Mouse (Mus musculus) midbrain, embryonic 15.5 days (tissue): ENCODE measurements around the gene Apoa5. TPM values are rescaled to one million over a fixed set of nuclear protein-coding genes. Genes with fewer than 3 reads are reported as not detected.
"Not testable (repeated sequence)": the region's sequence is repeated elsewhere in the genome, so short reads cannot be mapped to it uniquely, and the experiment has no call there.

ENCODE experiments used
- ATAC-seq: fragments of 200-750 bp; cut with Nextera tagmentation; replicated peaks from 2 replicates; pipeline ENCODE4 v1.8.0; 2017; ENCODE audit warnings: moderate TSS enrichment
- H3K27ac ChIP-seq: fragments of 300-500 bp; sonication (generic); 2 replicates; pipeline ENCODE4 v1.5.1; 2015; ENCODE audit warnings: mild to moderate bottlenecking, inconsistent platforms
- H3K27me3 ChIP-seq: fragments of 300-500 bp; sonication (generic); replicated peaks from 2 replicates; pipeline ENCODE4 v1.6.1; 2015; ENCODE audit warnings: inconsistent platforms
- H3K36me3 ChIP-seq: fragments of 300-500 bp; sonication (generic); replicated peaks from 2 replicates; pipeline ENCODE4 v1.6.1; 2015; ENCODE audit warnings: inconsistent platforms
- H3K4me1 ChIP-seq: fragments of 300-500 bp; sonication (generic); 2 replicates; pipeline ENCODE4 v1.6.1; 2015; ENCODE audit warnings: inconsistent platforms
- H3K4me2 ChIP-seq: fragments of 300-500 bp; sonication (generic); 2 replicates; pipeline ENCODE4 v1.6.1; 2015; ENCODE audit warnings: inconsistent platforms, mild to moderate bottlenecking, moderate library complexity
- H3K4me3 ChIP-seq: fragments of 300-500 bp; sonication (generic); 2 replicates; pipeline ENCODE4 v1.5.1; 2015; ENCODE audit warnings: mild to moderate bottlenecking, inconsistent platforms
- H3K9ac ChIP-seq: fragments of 300-500 bp; sonication (generic); 2 replicates; pipeline ENCODE4 v1.6.1; 2015; ENCODE audit warnings: mild to moderate bottlenecking, inconsistent platforms
- H3K9me3 ChIP-seq: fragments of 300-500 bp; sonication (generic); 2 replicates; pipeline ENCODE4 v1.6.1; 2016; ENCODE audit warnings: inconsistent platforms
- WGBS: fragments of 180-500 bp; shearing (Covaris S2); methylation state at CpG from one replicate; pipeline ENCODE4 v1.1.7; 2015; ENCODE audit warnings: mixed read lengths; 5-methylcytosine and 5-hydroxymethylcytosine counted together
- polyA plus RNA-seq: library from polyadenylated mRNA; unstranded; fragments of >200 nt; fragmentation: Nextera tagmentation; extraction: Ambion mirVana; gene quantifications from 2 replicates; pipeline ENCODE4 v1.2.1, GENCODE M21; 2015

Gene Apoa5
- polyA plus RNA-seq, 1 experiment from 2014 or later: not detected

- H3K27ac ChIP-seq: 0 out of 2 replicates have a peak overlapping the region, but pooled peaks have one; percentile 16
- no peak overlapping the region for H3K4me2 ChIP-seq
- 43% methylated on average over 8 of the region's 8 CpGs for WGBS
- H3K4me3 ChIP-seq: no peak overlapping the region
- no peaks in the 10 kb centered on the region for H3K27me3 ChIP-seq
- H3K36me3 ChIP-seq: no peaks in the 10 kb centered on the region
- H3K9me3 ChIP-seq: no peaks in the 10 kb centered on the region
- ATAC-seq: 0 out of 2 replicates have a peak, but pooled peaks have one; percentile 28
- H3K4me1 ChIP-seq: peaks cover 22% of the 10 kb centered on the region
- no peak overlapping the region for H3K9ac ChIP-seq
These were observed 48.5 kb downstream of the Apoa5 start for GRCm38 (mm10) chr9:46316909-46317308.

DNA sequence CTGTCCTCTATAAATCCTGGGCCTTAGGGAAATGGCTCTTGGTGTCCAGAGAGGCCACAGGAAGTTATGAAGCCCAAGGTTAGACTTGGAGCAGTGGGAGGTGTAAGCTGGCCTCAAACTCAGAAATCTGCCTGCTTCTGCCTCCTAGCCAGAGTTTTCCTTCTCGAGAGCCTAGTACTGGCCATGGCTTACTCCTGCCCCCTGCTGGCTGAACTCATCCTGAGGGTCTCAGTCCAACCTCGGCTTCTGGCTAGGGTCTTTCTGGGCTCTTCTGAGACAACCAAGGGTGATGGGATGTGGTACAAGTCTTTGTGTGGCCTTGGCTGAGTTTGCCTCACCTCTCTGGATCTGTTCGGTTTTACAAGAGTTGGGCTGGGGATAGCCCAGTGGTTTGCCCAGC lies 49.5 kb downstream of the Apoa5 start:
- Histone ChIP-seq H3K4me1 (peaks cover 22% of the 10 kb centered on the region), H3K27ac (no peak overlapping the region), H3K9ac (no peak overlapping the region), H3K4me2 (no peak overlapping the region), H3K36me3 (no peaks in the 10 kb centered on the region), H3K4me3 (no peak overlapping the region), H3K27me3 (no peaks in the 10 kb centered on the region), H3K9me3 (no peaks in the 10 kb centered on the region)
- WGBS: 85% methylated on average over 3 of the region's 3 CpGs
- ATAC-seq: no peak

DNA sequence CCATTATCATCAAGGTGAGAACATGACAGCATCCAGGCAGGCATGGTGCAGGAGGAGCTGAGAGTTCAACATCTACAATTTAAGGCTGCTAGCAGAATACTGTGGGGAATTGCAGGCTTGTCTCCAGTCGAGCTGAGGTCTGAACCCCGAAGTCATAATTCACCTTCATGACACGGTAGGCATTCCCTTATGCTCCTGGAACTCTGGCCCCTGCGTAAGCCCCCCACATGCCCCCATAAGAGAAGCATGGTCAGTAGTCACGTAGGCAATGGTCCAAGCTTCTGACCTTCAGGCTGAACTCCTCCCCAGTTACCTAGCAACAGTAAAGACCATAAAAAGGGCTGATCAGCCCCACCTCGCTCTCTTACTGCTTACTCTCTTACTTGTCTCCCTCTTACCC lies 51.5 kb downstream of the Apoa5 start, which contains the start of gene 4931429L15Rik:
TSS of gene 4931429L15Rik (minus strand) at position 101 of the 400 bp plus-strand sequence.
- not testable (repeated sequence) for H3K9ac ChIP-seq, H3K27ac ChIP-seq, H3K4me3 ChIP-seq, ATAC-seq, H3K36me3 ChIP-seq, H3K9me3 ChIP-seq, H3K27me3 ChIP-seq, H3K4me2 ChIP-seq
- 87% methylated on average over 6 of the region's 6 CpGs for WGBS
- H3K4me1 ChIP-seq: peaks cover 18% of the 10 kb centered on the region

GRCm38 (mm10) chr9:46320461-46320860 lies 52.0 kb downstream of the Apoa5 start:
- ATAC-seq: no peak
- WGBS: 87% methylated on average over 2 of the region's 2 CpGs

More at GRCm38 (mm10) chr9:46320461-46320860, 52.0 kb downstream of the Apoa5 start:
- no peaks in the 10 kb centered on the region for H3K36me3 ChIP-seq
- no peaks in the 10 kb centered on the region for H3K9me3 ChIP-seq
- peaks cover 15% of the 10 kb centered on the region for H3K4me1 ChIP-seq
- H3K9ac ChIP-seq: no peak overlapping the region
- no peak overlapping the region for H3K4me2 ChIP-seq
- H3K27me3 ChIP-seq: no peaks in the 10 kb centered on the region
- no peak overlapping the region for H3K4me3 ChIP-seq
- H3K27ac ChIP-seq: no peak overlapping the region

Other genes starting within 250 kb of the Apoa5 start
- 4.2 and 8.2 TPM in 2 replicates for gene Apoa1, start 40.1 kb upstream of the Apoa5 start, polyA plus RNA-seq
- not detected in 2 replicates for gene Apoc3, start 33.0 kb upstream of the Apoa5 start, polyA plus RNA-seq
- 1.0 TPM in 1 of 2 replicates, not detected in the other for gene Apoa4, start 27.9 kb upstream of the Apoa5 start, polyA plus RNA-seq
- gene Zpr1, start 4.4 kb downstream of the Apoa5 start, polyA plus RNA-seq: 60.1 and 64.0 TPM in 2 replicates
- 17.9 and 18.3 TPM in 2 replicates for gene Bud13, start 14.4 kb downstream of the Apoa5 start, polyA plus RNA-seq
- not detected in 2 replicates for gene 4931429L15Rik, start 51.4 kb downstream of the Apoa5 start, polyA plus RNA-seq